Mouse (Mus musculus) v-Abl transformed pro-B cells (cell line): Measurements from ENCODE around the gene Ubr3.
"Not testable (repeated sequence)": the region's sequence is repeated elsewhere in the genome, so short reads cannot be mapped to it uniquely, and the experiment has no call there.

Experiments
- in situ Hi-C, 2 experiments: fragments of 400-800 bp; cut with MboI; formaldehyde crosslinking; loops; one replicate each; pipeline ENCODE4 v1.15.1; 2025; ENCODE audit not compliant: unreplicated experiment in 2 of 2

The Ubr3 gene

GRCm38 (mm10) chr2:69897618-69898575 is 851 bp downstream of the Ubr3 start:
- in situ Hi-C loops: loop anchor here in 1 of 2 experiments (25.0 kb wide), 1 partner anchor 1964 kb away; the partner anchor contains the start of gene Pdk1

GRCm38 (mm10) chr2:69903541-69903940 is 6.5 kb downstream of the Ubr3 start:
- in situ Hi-C loops: no loop called here

GRCm38 (mm10) chr2:69907394-69907793 is 10.3 kb downstream of the Ubr3 start:
- in situ Hi-C loops: not testable (repeated sequence)

GRCm38 (mm10) chr2:69912801-69913200 is 15.8 kb downstream of the Ubr3 start:
- in situ Hi-C loops: no loop called here

GRCm38 (mm10) chr2:69917301-69917700 is 20.3 kb downstream of the Ubr3 start:
- in situ Hi-C loops: no loop called here

GRCm38 (mm10) chr2:69924943-69925342 is 27.9 kb downstream of the Ubr3 start:
- in situ Hi-C loops: no loop called here

- in situ Hi-C loops: no loop called here
Observed at GRCm38 (mm10) chr2:69936331-69936730, 39.3 kb downstream of the Ubr3 start.

- in situ Hi-C loops: no loop called here
Observed at GRCm38 (mm10) chr2:69939226-69939625, 42.2 kb downstream of the Ubr3 start.

- in situ Hi-C loops: no loop called here
Observed at GRCm38 (mm10) chr2:69939649-69940048, 42.6 kb downstream of the Ubr3 start.

- in situ Hi-C loops: no loop called here
Observed at GRCm38 (mm10) chr2:69941391-69942030, 44.5 kb downstream of the Ubr3 start.

- in situ Hi-C loops: loop anchor here (10.0 to 25.0 kb wide), 2 partner anchors 216 to 318 kb away; no protein-coding TSS in a partner anchor
Observed at GRCm38 (mm10) chr2:69952849-69953248, 55.8 kb downstream of the Ubr3 start.

- in situ Hi-C loops: loop anchor here (5.0 to 25.0 kb wide), 4 partner anchors 98 to 321 kb away; no protein-coding TSS in a partner anchor
Observed at GRCm38 (mm10) chr2:69955635-69956034, 58.6 kb downstream of the Ubr3 start.

- in situ Hi-C loops: loop anchor here (5.0 to 25.0 kb wide), 4 partner anchors 100 to 323 kb away; no protein-coding TSS in a partner anchor
Observed at GRCm38 (mm10) chr2:69957622-69958021, 60.6 kb downstream of the Ubr3 start.

- in situ Hi-C loops: loop anchor here in 1 of 2 experiments (25.0 kb wide), 1 partner anchor 238 kb away; no protein-coding TSS in a partner anchor
Observed at GRCm38 (mm10) chr2:69974896-69975295, 77.8 kb downstream of the Ubr3 start.

- in situ Hi-C loops: no loop called here
Observed at GRCm38 (mm10) chr2:69989224-69989623, 92.2 kb downstream of the Ubr3 start.

- in situ Hi-C loops: no loop called here
Observed at GRCm38 (mm10) chr2:69990647-69991046, 93.6 kb downstream of the Ubr3 start.

GRCm38 (mm10) chr2:69994082-69994736 is 97.2 kb downstream of the Ubr3 start:
- in situ Hi-C loops: not testable (repeated sequence)

GRCm38 (mm10) chr2:69994779-69995178 is 97.7 kb downstream of the Ubr3 start:
- in situ Hi-C loops: no loop called here

- in situ Hi-C loops: no loop called here
Observed at GRCm38 (mm10) chr2:69999097-69999770, 102.2 kb downstream of the Ubr3 start.

GRCm38 (mm10) chr2:70000316-70000715 is 103.3 kb downstream of the Ubr3 start:
- in situ Hi-C loops: loop anchor here in 1 of 2 experiments (5.0 kb wide), 1 partner anchor 33 kb away; no protein-coding TSS in a partner anchor
